Mouse (Mus musculus) intestine, postnatal 0 days (tissue): ENCODE measurements at regions not wholly inside any gene's neighbourhood (a gene's known extent, or its start where the extent isn't known, plus 50 kb on each side); places are given as distances from the start of the nearest gene placed in this dataset.

ENCODE experiments used
- ATAC-seq: fragments of 200-750 bp; cut with Nextera tagmentation; 2 replicates; pipeline ENCODE4 v1.8.0; 2017; ENCODE audit warnings: mild to moderate bottlenecking, moderate TSS enrichment, moderate library complexity
- H3K27ac ChIP-seq: fragments of 300-500 bp; sonication (generic); 2 replicates; pipeline ENCODE4 v1.5.1; 2014; ENCODE audit warnings: mild to moderate bottlenecking, low read depth, low read length, moderate library complexity
- H3K27me3 ChIP-seq: fragments of 300-500 bp; sonication (generic); replicated peaks from 2 replicates; pipeline ENCODE4 v1.6.1; 2014; ENCODE audit warnings: low read length, mixed read lengths; ENCODE audit not compliant: control insufficient read depth, insufficient read depth
- H3K36me3 ChIP-seq: fragments of 300-500 bp; sonication (generic); 2 replicates; pipeline ENCODE4 v1.6.1; 2014; ENCODE audit warnings: mild to moderate bottlenecking, moderate library complexity; ENCODE audit not compliant: control insufficient read depth, insufficient read depth
- H3K4me1 ChIP-seq: fragments of 300-500 bp; sonication (generic); replicated peaks from 2 replicates; pipeline ENCODE4 v1.6.1; 2014; ENCODE audit warnings: antibody characterized with exemption, low read length, mixed read lengths; ENCODE audit not compliant: control insufficient read depth, insufficient read depth
- H3K4me2 ChIP-seq: fragments of 300-500 bp; sonication (generic); replicated peaks from 2 replicates; pipeline ENCODE4 v1.6.1; 2014; ENCODE audit warnings: low read depth, mild to moderate bottlenecking, moderate library complexity
- H3K4me3 ChIP-seq: fragments of 300-500 bp; sonication (generic); 2 replicates; pipeline ENCODE4 v1.5.1; 2014; ENCODE audit warnings: low read depth, low read length
- H3K9ac ChIP-seq: fragments of 300-500 bp; sonication (generic); 2 replicates; pipeline ENCODE4 v1.6.1; 2014; ENCODE audit warnings: mild to moderate bottlenecking, low read depth, low read length
- H3K9me3 ChIP-seq: fragments of 300-500 bp; sonication (generic); 2 replicates; pipeline ENCODE4 v1.6.1; 2016; ENCODE audit warnings: mixed run types; ENCODE audit not compliant: control insufficient read depth
- CTCF ChIP-seq: sonication (generic); IDR thresholded peaks from 2 replicates; pipeline ENCODE4 v1.5.1; 2016; ENCODE audit warnings: low read depth, mild to moderate bottlenecking, control low read depth, antibody characterized with exemption, moderate library complexity
- WGBS: fragments of 180-500 bp; shearing (Covaris S2); extraction: QIAGEN DNeasy Blood & Tissue Kit; methylation state at CpG from one replicate; pipeline ENCODE4 v1.1.7; 2014; 5-methylcytosine and 5-hydroxymethylcytosine counted together

GRCm38 (mm10) chr9:33543301-33543700 lies 907.3 kb downstream of the Ets1 start:
- no peak overlapping the region for H3K27ac ChIP-seq
- no peaks in the 10 kb centered on the region for H3K27me3 ChIP-seq
- ATAC-seq = no peak
- H3K4me3 ChIP-seq = no peak overlapping the region
- H3K9me3 ChIP-seq = no peaks in the 10 kb centered on the region
- H3K4me2 ChIP-seq = no peak overlapping the region
- WGBS = 50% methylated on average over 5 of the region's 5 CpGs
- no peak for TF ChIP-seq CTCF
- no peak overlapping the region for H3K9ac ChIP-seq
- H3K36me3 ChIP-seq = no peaks in the 10 kb centered on the region
- no peaks in the 10 kb centered on the region for H3K4me1 ChIP-seq

GRCm38 (mm10) chr9:33546126-33546737 lies 910.2 kb downstream of the Ets1 start:
- H3K27me3 ChIP-seq = no peaks in the 10 kb centered on the region
- no peaks in the 10 kb centered on the region for H3K4me1 ChIP-seq
- WGBS = 22% methylated on average over 4 of the region's 4 CpGs
- TF ChIP-seq CTCF = no peak
- no peak overlapping the region for H3K4me2 ChIP-seq
- no peaks in the 10 kb centered on the region for H3K36me3 ChIP-seq
- no peak for ATAC-seq
- no peak overlapping the region for H3K4me3 ChIP-seq
- no peak overlapping the region for H3K27ac ChIP-seq
- no peak overlapping the region for H3K9ac ChIP-seq
- H3K9me3 ChIP-seq = no peaks in the 10 kb centered on the region

- no peak overlapping the region for H3K4me3 ChIP-seq
- no peaks in the 10 kb centered on the region for H3K9me3 ChIP-seq
- H3K9ac ChIP-seq = no peak overlapping the region
- H3K27me3 ChIP-seq = no peaks in the 10 kb centered on the region
- no peak overlapping the region for H3K27ac ChIP-seq
- ATAC-seq = no peak
- H3K4me2 ChIP-seq = no peak overlapping the region
- H3K4me1 ChIP-seq = no peaks in the 10 kb centered on the region
- 78% methylated on average over 5 of the region's 5 CpGs for WGBS
- no peaks in the 10 kb centered on the region for H3K36me3 ChIP-seq
- TF ChIP-seq CTCF = no peak
These were observed 913.4 kb downstream of the Ets1 start for GRCm38 (mm10) chr9:33549395-33549794.

GRCm38 (mm10) chr9:33571990-33572389 lies 913.7 kb upstream of the Kirrel3 start:
- Histone ChIP-seq H3K27ac (no peak overlapping the region), H3K36me3 (no peaks in the 10 kb centered on the region), H3K9ac (no peak overlapping the region), H3K27me3 (no peaks in the 10 kb centered on the region), H3K4me2 (no peak overlapping the region), H3K4me1 (no peaks in the 10 kb centered on the region), H3K9me3 (no peaks in the 10 kb centered on the region), H3K4me3 (no peak overlapping the region)
- 96% methylated on average over 2 of the region's 2 CpGs for WGBS
- no peak for ATAC-seq
- TF ChIP-seq CTCF = no peak

- 69% methylated on average over 1 of the region's 1 CpGs for WGBS
- no peaks in the 10 kb centered on the region for H3K4me1 ChIP-seq
These were observed 874.2 kb upstream of the Kirrel3 start for GRCm38 (mm10) chr9:33611511-33611910.

GRCm38 (mm10) chr9:33624378-33624777 lies 861.3 kb upstream of the Kirrel3 start:
- no peak for TF ChIP-seq CTCF
- 92% methylated on average over 1 of the region's 1 CpGs for WGBS
- no peak for ATAC-seq

More at GRCm38 (mm10) chr9:33611511-33611910, 874.2 kb upstream of the Kirrel3 start:
- ATAC-seq = no peak
- no peaks in the 10 kb centered on the region for H3K27me3 ChIP-seq
- no peak overlapping the region for H3K4me2 ChIP-seq
- H3K36me3 ChIP-seq = no peaks in the 10 kb centered on the region
- no peak overlapping the region for H3K9ac ChIP-seq
- H3K4me3 ChIP-seq = no peak overlapping the region
- TF ChIP-seq CTCF = no peak
- H3K27ac ChIP-seq = no peak overlapping the region
- H3K9me3 ChIP-seq = no peaks in the 10 kb centered on the region

More at GRCm38 (mm10) chr9:33624378-33624777, 861.3 kb upstream of the Kirrel3 start:
- H3K4me3 ChIP-seq = no peak overlapping the region
- no peaks in the 10 kb centered on the region for H3K4me1 ChIP-seq
- no peak overlapping the region for H3K4me2 ChIP-seq
- no peak overlapping the region for H3K27ac ChIP-seq
- no peaks in the 10 kb centered on the region for H3K36me3 ChIP-seq
- H3K27me3 ChIP-seq = no peaks in the 10 kb centered on the region
- no peak overlapping the region for H3K9ac ChIP-seq
- no peaks in the 10 kb centered on the region for H3K9me3 ChIP-seq
